Mouse (Mus musculus): ENCODE data around the gene Rnf5. TPM values are rescaled to one million over a fixed set of nuclear protein-coding genes. Genes with fewer than 3 reads are reported as not detected.

Rnf5 gene
- polyA plus RNA-seq (2012; rRNA removed): 171 and 173 TPM in 2 replicates

- under 1% methylated on average over 30 of the region's 30 CpGs for WGBS
Measured at GRCm38 (mm10) chr17:34603375-34604060, at the start of gene Rnf5. TSS of gene Rnf5 (minus strand) at chr17:34603690.

DNA sequence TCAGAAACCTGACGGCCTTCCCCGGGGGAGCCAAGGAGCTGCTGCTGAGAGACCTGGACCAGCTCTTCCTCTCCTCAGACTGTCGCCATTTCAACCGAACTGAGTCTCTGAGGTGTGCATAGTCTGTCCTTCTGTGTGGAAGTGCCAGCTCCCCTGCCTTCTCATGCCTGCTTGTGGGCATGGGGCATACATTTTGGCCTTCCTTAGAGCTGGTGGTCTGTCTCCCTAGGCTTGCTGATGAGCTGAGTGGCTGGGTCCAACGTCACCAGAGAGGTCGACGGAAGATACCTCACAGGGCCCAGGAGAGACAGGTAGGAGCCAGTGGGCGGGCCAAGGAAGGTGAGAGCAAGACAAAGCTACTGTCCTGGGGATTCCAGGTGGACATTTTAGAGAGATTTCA is 49.5 kb upstream of the Rnf5 start:
- 91% methylated on average over 8 of the region's 8 CpGs for WGBS
- no peak for DNase-seq (ENCODE audit: low read depth, low spot score)

More at GRCm38 (mm10) chr17:34603375-34604060, at the start of gene Rnf5:
- peak; percentile 100 for DNase-seq (ENCODE audit: low read depth, low spot score)

DNA sequence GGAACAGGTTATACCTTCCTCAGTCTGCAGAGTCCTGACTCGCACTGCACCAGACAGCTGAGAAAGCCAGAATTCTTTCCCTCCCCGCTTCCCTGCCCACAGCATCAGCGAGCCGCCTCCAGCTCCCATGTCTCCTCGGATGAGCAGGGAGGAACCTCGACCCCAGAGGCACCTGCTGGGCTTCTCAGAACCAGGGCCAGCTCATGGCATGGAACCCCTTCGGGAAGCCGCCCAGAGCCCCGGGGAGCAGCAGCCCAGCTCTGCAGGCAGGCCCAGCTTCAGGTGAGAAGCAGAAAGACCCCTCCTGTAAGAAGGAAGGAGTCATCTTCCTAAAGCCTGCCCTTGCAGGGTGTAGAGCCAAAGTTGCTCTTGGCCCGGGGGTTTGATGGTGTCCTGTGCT is 49.1 kb upstream of the Rnf5 start:
- no peak for DNase-seq (ENCODE audit: low read depth, low spot score)
- 95% methylated on average over 10 of the region's 10 CpGs for whole genome bisulfite sequencing

GRCm38 (mm10) chr17:34651507-34652221 is 48.2 kb upstream of the Rnf5 start:
- DNase-seq (ENCODE audit: low read depth, low spot score): no peak
- 52% methylated on average over 19 of the region's 19 CpGs for WGBS

- 89% methylated on average over 14 of the region's 14 CpGs for WGBS
- no peak for DNase-seq (ENCODE audit: low read depth, low spot score)
Measured at GRCm38 (mm10) chr17:34650781-34651180, 47.3 kb upstream of the Rnf5 start.

GRCm38 (mm10) chr17:34649106-34649864 is 45.8 kb upstream of the Rnf5 start:
- WGBS: 81% methylated on average over 18 of the region's 18 CpGs
- no peak for DNase-seq (ENCODE audit: low read depth, low spot score)

- DNase-seq (ENCODE audit: low read depth, low spot score): no peak
Measured at GRCm38 (mm10) chr17:34648141-34648890, 44.8 kb upstream of the Rnf5 start.

DNA sequence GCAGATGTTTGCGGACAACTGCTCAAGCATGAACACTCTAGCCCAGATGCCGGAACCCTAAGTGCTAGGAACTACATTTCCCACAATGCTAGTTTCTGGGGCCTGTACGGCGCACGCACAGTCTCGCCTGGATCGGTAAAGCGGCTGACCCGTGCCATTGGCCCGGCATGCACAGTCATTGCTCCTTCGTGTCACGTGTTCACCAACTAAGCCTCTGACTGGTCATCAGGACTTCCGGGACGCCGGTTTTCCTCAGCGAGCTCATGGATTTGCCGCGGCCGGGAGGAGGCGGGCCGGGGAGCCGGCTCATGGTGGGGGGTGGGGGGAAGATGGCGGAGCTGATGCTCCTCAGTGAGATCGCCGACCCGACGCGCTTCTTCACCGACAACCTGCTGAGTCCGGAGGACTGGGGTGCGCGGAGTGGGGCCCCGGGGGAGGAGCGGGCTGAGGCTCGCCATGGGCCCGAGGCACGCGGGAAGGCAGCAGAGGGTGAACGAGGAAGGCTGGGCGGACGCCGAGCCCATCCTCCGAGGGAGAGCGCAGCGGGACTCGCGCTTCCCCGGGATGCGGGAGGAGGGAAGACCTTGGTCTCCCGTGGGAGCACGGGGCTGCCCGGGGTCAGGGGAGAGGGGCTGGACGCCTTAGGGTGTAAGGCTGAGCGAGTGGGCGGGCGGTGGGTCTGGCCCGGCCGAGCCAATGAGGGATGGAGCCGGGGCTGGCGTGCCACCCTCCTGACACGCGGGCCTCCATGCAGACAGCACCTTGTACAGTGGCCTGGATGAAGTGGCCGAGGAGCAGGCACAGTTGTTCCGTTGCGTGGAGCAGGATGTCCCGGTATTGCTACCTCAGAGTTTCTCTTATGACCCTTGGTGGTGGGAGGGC is 43.7 kb upstream of the Rnf5 start, which contains the start of gene Atf6b:
Atf6b (plus strand) TSS at position 241 of the 882 bp plus-strand sequence.
- DNase-seq (ENCODE audit: low read depth, low spot score): peak; percentile 98
- under 1% methylated on average over 66 of the region's 66 CpGs for WGBS

More at GRCm38 (mm10) chr17:34648141-34648890, 44.8 kb upstream of the Rnf5 start:
- WGBS: 84% methylated on average over 16 of the region's 16 CpGs

- DNase-seq (ENCODE audit: low read depth, low spot score): no peak
- 88% methylated on average over 30 of the region's 30 CpGs for WGBS
Measured at GRCm38 (mm10) chr17:34645831-34646511, 42.5 kb upstream of the Rnf5 start.

DNA sequence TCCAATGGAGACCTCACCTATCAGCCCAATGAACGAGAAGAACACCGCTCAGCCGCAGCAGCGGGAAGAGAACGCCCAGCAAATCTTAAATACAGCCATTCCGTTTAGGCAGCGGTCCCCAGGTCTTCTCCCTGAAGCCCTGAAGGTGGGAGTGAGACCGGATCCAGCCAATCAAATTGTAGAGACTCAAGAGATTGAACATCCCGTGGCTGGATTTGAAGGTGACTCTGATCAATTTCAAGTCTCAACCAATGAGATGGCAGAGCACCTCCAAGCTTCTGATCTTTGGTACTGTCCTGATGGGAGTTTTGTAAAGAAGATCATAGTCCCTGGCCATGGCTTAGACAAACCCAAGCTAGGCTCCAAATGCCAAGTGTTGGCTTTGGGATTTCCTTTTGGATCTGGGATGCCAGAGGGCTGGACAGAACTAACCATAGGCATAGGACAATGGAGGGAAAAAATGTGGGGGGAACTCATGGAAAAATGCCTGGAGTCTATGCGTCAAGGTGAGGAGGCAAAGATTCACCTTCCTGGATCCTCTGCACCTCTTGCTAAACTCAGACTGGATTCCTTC is 41.9 kb upstream of the Rnf5 start:
- WGBS: 46% methylated on average over 10 of the region's 10 CpGs
- no peak for DNase-seq (ENCODE audit: low read depth, low spot score)

- peak; percentile 96 for DNase-seq (ENCODE audit: low read depth, low spot score)
- WGBS: under 1% methylated on average over 16 of the region's 16 CpGs
Measured at GRCm38 (mm10) chr17:34644608-34645007, 41.1 kb upstream of the Rnf5 start, which contains the start of gene Fkbpl. TSS of gene Fkbpl (plus strand) at chr17:34644764.

DNA sequence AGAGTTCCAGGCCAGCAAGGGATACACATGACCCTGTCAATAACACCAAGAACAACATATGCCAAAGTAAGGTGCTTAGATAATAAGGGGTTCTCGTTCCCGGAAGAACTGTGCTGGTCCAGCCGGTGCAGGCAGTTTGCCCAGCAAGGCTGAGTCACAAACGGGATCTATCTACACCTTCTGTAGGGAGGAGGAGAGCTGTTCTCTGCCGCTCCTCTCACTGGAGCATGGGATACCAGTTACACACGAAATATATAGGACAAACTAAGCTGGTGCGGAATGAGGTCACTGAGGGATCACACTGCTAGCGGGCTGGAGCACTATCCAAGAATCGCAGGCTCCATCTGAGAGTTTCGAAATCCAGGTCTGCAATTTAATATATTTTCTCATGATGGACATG is 40.5 kb upstream of the Rnf5 start:
- WGBS: 68% methylated on average over 10 of the region's 10 CpGs
- no peak for DNase-seq (ENCODE audit: low read depth, low spot score)

- no peak for DNase-seq (ENCODE audit: low read depth, low spot score)
- 69% methylated on average over 4 of the region's 4 CpGs for WGBS
Measured at GRCm38 (mm10) chr17:34643379-34643778, 39.9 kb upstream of the Rnf5 start.

- WGBS: 66% methylated on average over 3 of the region's 3 CpGs
- DNase-seq (ENCODE audit: low read depth, low spot score): no peak
Measured at GRCm38 (mm10) chr17:34641945-34642344, 38.5 kb upstream of the Rnf5 start.

DNA sequence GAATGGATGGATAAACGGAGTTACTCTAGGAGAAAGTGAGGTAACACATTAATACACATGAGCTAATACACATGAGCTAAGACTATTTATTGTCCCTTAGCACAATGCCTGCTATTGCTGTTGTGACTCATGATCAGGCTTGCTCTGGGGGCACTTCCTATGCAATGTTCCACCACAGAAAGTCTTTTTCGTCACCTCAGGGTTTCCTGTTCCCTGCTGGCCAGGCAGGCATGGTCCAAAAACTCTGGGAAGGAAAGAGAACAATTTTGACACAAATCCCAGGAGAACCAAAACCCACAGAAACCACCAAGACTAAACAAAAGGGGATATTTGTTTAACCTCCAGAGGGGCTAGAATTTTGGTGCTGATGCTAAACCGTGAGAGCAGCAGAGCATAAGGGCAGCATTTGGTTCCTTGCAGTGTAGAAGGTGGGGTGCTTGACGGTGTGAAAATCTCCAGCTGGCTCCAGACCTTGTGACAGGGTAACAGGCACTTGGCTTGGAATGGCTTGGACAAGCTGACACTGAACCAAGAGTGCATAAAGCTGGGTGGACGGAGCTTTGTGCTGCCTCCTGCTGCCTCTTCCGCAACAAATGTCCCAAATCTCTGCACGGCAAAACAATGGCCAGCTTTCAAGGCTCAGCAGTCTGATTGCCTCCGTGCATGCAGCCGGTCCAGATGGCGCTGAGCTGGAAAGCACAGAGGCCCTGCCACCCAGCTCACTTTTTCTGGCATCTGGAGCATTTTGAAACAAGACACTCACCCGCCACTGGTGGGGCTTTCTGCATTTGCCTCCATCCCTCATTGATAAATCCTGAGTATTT is 37.5 kb upstream of the Rnf5 start:
- WGBS: 34% methylated on average over 11 of the region's 11 CpGs
- no peak for DNase-seq (ENCODE audit: low read depth, low spot score)

GRCm38 (mm10) chr17:34639461-34640255 is 36.2 kb upstream of the Rnf5 start:
- no peak for DNase-seq (ENCODE audit: low read depth, low spot score)
- 79% methylated on average over 7 of the region's 7 CpGs for WGBS
